Comparison of ENCODE assay signal across 8 mouse cellular contexts in genomic region chr15:25983614-25984013, GRCm38 (mm10). TPM values are rescaled to one million over a fixed set of nuclear protein-coding genes. Genes with fewer than 3 reads are reported as not detected.
DNase-seq lines count a peak whose midpoint lies in the region; ATAC-seq and TF ChIP-seq lines count a peak whose summit lies in the region.
"Not testable (repeated sequence)": the region's sequence is repeated elsewhere in the genome, so short reads cannot be mapped to it uniquely, and the experiment has no call there.

No protein-coding gene starts in this region.

- H3K27ac ChIP-seq in embryonic facial prominence, embryonic 10.5 days (replicated peaks) = peak overlapping the region; percentile 90
- peak overlapping the region; percentile 84 for H3K27ac ChIP-seq in forebrain, embryonic 15.5 days (replicated peaks)
- H3K27ac ChIP-seq in heart, postnatal 0 days (ENCODE audit: low read depth) = peak overlapping the region; percentile 96
- peak overlapping the region; percentile 22; the same call in 1 of the 2 replicates for H3K27ac ChIP-seq in kidney, adult 2 months (ENCODE audit: insufficient read depth, low read depth, low read length)
- peak overlapping the region; percentile 95 for H3K27ac ChIP-seq in limb, embryonic 15.5 days
- peak overlapping the region; percentile 93 for H3K27ac ChIP-seq in lung, postnatal 0 days (ENCODE audit: low read length)
- H3K27ac ChIP-seq in neural tube, embryonic 12.5 days = peak overlapping the region; percentile 46; the same call in 1 of the 2 replicates

- not testable (repeated sequence) for TF ChIP-seq EP300 in heart, postnatal 0 days (IDR thresholded peaks at IDR 0.05; ENCODE audit: low read depth); lung, postnatal 0 days (IDR thresholded peaks at IDR 0.05)

- DNase-seq in embryonic facial prominence, embryonic 10.5 days (ENCODE audit: low spot score); heart, postnatal 0 days (ENCODE audit: low spot score); kidney, adult 2 months; lung, postnatal 0 days (ENCODE audit: low spot score): not testable (repeated sequence)

- peak; percentile 37 for ATAC-seq in forebrain, embryonic 15.5 days (replicated peaks)
- not testable (repeated sequence) for ATAC-seq in heart, postnatal 0 days (ENCODE audit: insufficient read depth, low read depth); lung, postnatal 0 days
- ATAC-seq in limb, embryonic 15.5 days (ENCODE audit: insufficient number of reproducible peaks, low FRiP score, low TSS enrichment, low read depth) = 0 out of 2 replicates have a peak, but pooled peaks have one; percentile 4
- ATAC-seq in neural tube, embryonic 12.5 days (ENCODE audit: low FRiP score, low read depth) = peak; percentile 46

- H3K27me3 ChIP-seq in C2C12 (ENCODE audit: control insufficient read depth, insufficient read depth, insufficient read length); embryonic facial prominence, embryonic 10.5 days (replicated peaks; ENCODE audit: low read depth, poor library complexity, severe bottlenecking); forebrain, embryonic 15.5 days; heart, postnatal 0 days (ENCODE audit: control insufficient read depth, insufficient read depth, low read length); kidney, adult 2 months (replicated peaks; ENCODE audit: control insufficient read depth, insufficient read depth, low read length); limb, embryonic 15.5 days; lung, postnatal 0 days (replicated peaks; ENCODE audit: insufficient read depth, low read length); neural tube, embryonic 12.5 days (replicated peaks): not testable (repeated sequence)

- H3K9me3 ChIP-seq in embryonic facial prominence, embryonic 10.5 days; forebrain, embryonic 15.5 days; heart, postnatal 0 days (replicated peaks; ENCODE audit: control insufficient read depth, low read length); limb, embryonic 15.5 days; lung, postnatal 0 days (ENCODE audit: low read length); neural tube, embryonic 12.5 days: not testable (repeated sequence)

- 21% methylated on average over 6 of the region's 6 CpGs for WGBS in embryonic facial prominence, embryonic 10.5 days
- 16% methylated on average over 6 of the region's 6 CpGs for WGBS in forebrain, embryonic 15.5 days
- 18% methylated on average over 6 of the region's 6 CpGs for WGBS in heart, postnatal 0 days
- 16% methylated on average over 6 of the region's 6 CpGs for WGBS in kidney, adult 2 months
- 17% methylated on average over 6 of the region's 6 CpGs for WGBS in limb, embryonic 15.5 days
- 14% methylated on average over 6 of the region's 6 CpGs for WGBS in lung, postnatal 0 days
- 18% methylated on average over 6 of the region's 6 CpGs for WGBS in neural tube, embryonic 12.5 days

- TF ChIP-seq CTCF in C2C12 (IDR thresholded peaks at IDR 0.05; ENCODE audit: control insufficient read depth, insufficient read depth, insufficient read length); heart, postnatal 0 days (IDR thresholded peaks at IDR 0.05; ENCODE audit: low read depth); kidney, adult 2 months (conservative IDR thresholded peaks at IDR 0.05; ENCODE audit: insufficient read depth, insufficient read length, low read depth, low read length); lung, postnatal 0 days (IDR thresholded peaks at IDR 0.05): not testable (repeated sequence)

- H3K79me3 ChIP-seq in C2C12 (ENCODE audit: low read depth) = peaks cover 42% of the 10 kb centered on the region

- H3K9ac ChIP-seq in forebrain, embryonic 15.5 days (replicated peaks) = peak overlapping the region; percentile 72
- H3K9ac ChIP-seq in heart, postnatal 0 days (replicated peaks; ENCODE audit: low read depth, low read length) = peak overlapping the region; percentile 98; the same call in 1 of the 2 replicates
- peak overlapping the region; percentile 97 for H3K9ac ChIP-seq in limb, embryonic 15.5 days
- H3K9ac ChIP-seq in lung, postnatal 0 days (replicated peaks; ENCODE audit: low read depth) = not testable (repeated sequence)
- peak overlapping the region; percentile 61 for H3K9ac ChIP-seq in neural tube, embryonic 12.5 days

- peak overlapping the region; percentile 81 for H3ac ChIP-seq in C2C12 (ENCODE audit: control insufficient read depth, insufficient read length, low read depth)

- TF ChIP-seq POLR2A in kidney, adult 2 months (IDR thresholded peaks at IDR 0.05; ENCODE audit: low read depth, low read length) = not testable (repeated sequence)

- peaks cover 45% of the 10 kb centered on the region for H3K79me2 ChIP-seq in C2C12 (ENCODE audit: control insufficient read depth, insufficient read depth)

- H3K4me3 ChIP-seq in C2C12 (ENCODE audit: insufficient read depth, poor library complexity, severe bottlenecking) = peak overlapping the region; percentile 99
- peak overlapping the region; percentile 99 for H3K4me3 ChIP-seq in embryonic facial prominence, embryonic 10.5 days
- H3K4me3 ChIP-seq in forebrain, embryonic 15.5 days = peak overlapping the region; percentile 76
- peak overlapping the region; percentile 100 for H3K4me3 ChIP-seq in heart, postnatal 0 days (ENCODE audit: low read depth, low read length)
- peak overlapping the region; percentile 85 for H3K4me3 ChIP-seq in kidney, adult 2 months (ENCODE audit: insufficient read depth, low read depth, low read length)
- peak overlapping the region; percentile 99 for H3K4me3 ChIP-seq in limb, embryonic 15.5 days
- peak overlapping the region; percentile 96 for H3K4me3 ChIP-seq in lung, postnatal 0 days (ENCODE audit: low read depth, low read length)
- H3K4me3 ChIP-seq in neural tube, embryonic 12.5 days = peak overlapping the region; percentile 97

- peaks cover 14% of the 10 kb centered on the region for H3K4me1 ChIP-seq in embryonic facial prominence, embryonic 10.5 days
- H3K4me1 ChIP-seq in forebrain, embryonic 15.5 days = peaks cover 27% of the 10 kb centered on the region
- H3K4me1 ChIP-seq in heart, postnatal 0 days (ENCODE audit: control insufficient read depth, insufficient read depth) = peaks cover 15% of the 10 kb centered on the region
- peaks cover 12% of the 10 kb centered on the region for H3K4me1 ChIP-seq in kidney, adult 2 months (ENCODE audit: control insufficient read depth, insufficient read depth, low read length)
- H3K4me1 ChIP-seq in limb, embryonic 15.5 days = peaks cover 15% of the 10 kb centered on the region; the same call in 1 of the 2 replicates
- not testable (repeated sequence) for H3K4me1 ChIP-seq in lung, postnatal 0 days (ENCODE audit: insufficient read depth, low read depth, low read length)
- peaks cover 18% of the 10 kb centered on the region for H3K4me1 ChIP-seq in neural tube, embryonic 12.5 days

- peak overlapping the region; percentile 47 for H3K4me2 ChIP-seq in forebrain, embryonic 15.5 days (replicated peaks)
- peak overlapping the region; percentile 93 for H3K4me2 ChIP-seq in heart, postnatal 0 days (ENCODE audit: low read depth, low read length)
- H3K4me2 ChIP-seq in limb, embryonic 15.5 days = peak overlapping the region; percentile 74
- peak overlapping the region; percentile 94 for H3K4me2 ChIP-seq in lung, postnatal 0 days (replicated peaks; ENCODE audit: low read depth, low read length)
- peak overlapping the region; percentile 90 for H3K4me2 ChIP-seq in neural tube, embryonic 12.5 days (replicated peaks)

- H3K36me3 ChIP-seq in C2C12 (ENCODE audit: control insufficient read depth, insufficient read depth) = peaks cover 32% of the 10 kb centered on the region
- H3K36me3 ChIP-seq in embryonic facial prominence, embryonic 10.5 days (replicated peaks) = peaks cover 23% of the 10 kb centered on the region
- peaks cover 16% of the 10 kb centered on the region for H3K36me3 ChIP-seq in forebrain, embryonic 15.5 days
- peaks cover 15% of the 10 kb centered on the region for H3K36me3 ChIP-seq in heart, postnatal 0 days (replicated peaks; ENCODE audit: control insufficient read depth, insufficient read depth, low read length)
- not testable (repeated sequence) for H3K36me3 ChIP-seq in kidney, adult 2 months (ENCODE audit: control insufficient read depth, insufficient read depth, low read length); lung, postnatal 0 days (ENCODE audit: insufficient read depth, low read length)
- H3K36me3 ChIP-seq in limb, embryonic 15.5 days = peaks cover 14% of the 10 kb centered on the region
- peaks cover 17% of the 10 kb centered on the region for H3K36me3 ChIP-seq in neural tube, embryonic 12.5 days

RNA-seq across cellular contexts. Expression of gene Zfp622, which starts 0.6 kb away (rescaled TPM):
- polyA plus RNA-seq in C2C12 (2012; fragmentation: generic; extraction: Trizol) = 89.1 TPM
- 21.4 and 26.4 TPM in 2 replicates for polyA plus RNA-seq in embryonic facial prominence, embryonic 10.5 days (2016; fragmentation: Nextera tagmentation; extraction: Ambion mirVana)
- polyA plus RNA-seq in forebrain, embryonic 15.5 days (2015; fragmentation: Nextera tagmentation; extraction: Ambion mirVana) = 33.5 and 37.7 TPM in 2 replicates
- total RNA-seq in heart, postnatal 0 days (2014; rRNA removed; ENCODE audit: low replicate concordance) = 9.2 and 16.9 TPM in 2 replicates
- polyA plus RNA-seq in heart, postnatal 0 days (2015; fragmentation: Nextera tagmentation; extraction: Ambion mirVana) = 10.1 and 11.0 TPM in 2 replicates
- polyA plus RNA-seq in kidney, adult 2 months (2012; rRNA removed) = 12.4 and 14.9 TPM in 2 replicates
- polyA plus RNA-seq in limb, embryonic 15.5 days (2015; fragmentation: Nextera tagmentation; extraction: Ambion mirVana) = 27.8 and 32.4 TPM in 2 replicates
- polyA plus RNA-seq in lung, postnatal 0 days (2015; fragmentation: Nextera tagmentation; extraction: Ambion mirVana) = 18.4 and 18.7 TPM in 2 replicates
- 41.7 and 44.9 TPM in 2 replicates for polyA plus RNA-seq in neural tube, embryonic 12.5 days (2016; fragmentation: Nextera tagmentation; extraction: Ambion mirVana)

Comparison
In these comparisons a context has a peak if more than half of its experiments do, and no peak if none do; other contexts are left out.
1. H3K27ac ChIP-seq: peak in every context shown above with its lines; median percentile 96 in heart, postnatal 0 days; 95 in limb, embryonic 15.5 days; 93 in lung, postnatal 0 days; 90 in embryonic facial prominence, embryonic 10.5 days; 84 in forebrain, embryonic 15.5 days; 46 in neural tube, embryonic 12.5 days; 22 in kidney, adult 2 months.